Mouse (Mus musculus) mesoderm, embryonic 11.5 days (tissue): ENCODE measurements around the gene Ppil2.

Experiments
- DNase-seq: peaks from one replicate; pipeline ENCODE4 v3.0.0-alpha.2; 2012; ENCODE audit warnings: low read depth, low spot score

The Ppil2 gene

GRCm38 (mm10) chr16:17102630-17103220, 8.3 kb downstream of the Ppil2 start:
- no peak for DNase-seq

GRCm38 (mm10) chr16:17096938-17097337, 14.1 kb downstream of the Ppil2 start:
- DNase-seq: no peak

GRCm38 (mm10) chr16:17088346-17088745, 22.7 kb downstream of the Ppil2 start:
- DNase-seq: no peak

- no peak for DNase-seq
Observed at GRCm38 (mm10) chr16:17086669-17087193, 24.3 kb downstream of the Ppil2 start.

GRCm38 (mm10) chr16:17086241-17086640, 24.8 kb downstream of the Ppil2 start:
- no peak for DNase-seq

GRCm38 (mm10) chr16:17085636-17086035, 25.4 kb downstream of the Ppil2 start:
- DNase-seq: no peak

GRCm38 (mm10) chr16:17082121-17082792, 28.8 kb downstream of the Ppil2 start:
- DNase-seq: no peak

- DNase-seq: no peak
Observed at GRCm38 (mm10) chr16:17078101-17078500, 33.0 kb downstream of the Ppil2 start.

- no peak for DNase-seq
Observed at GRCm38 (mm10) chr16:17076869-17077268, 34.2 kb downstream of the Ppil2 start.

GRCm38 (mm10) chr16:17076301-17076700, 34.8 kb downstream of the Ppil2 start:
- DNase-seq: no peak

GRCm38 (mm10) chr16:17073000-17073399, 38.1 kb downstream of the Ppil2 start:
- no peak for DNase-seq

- DNase-seq: no peak
Observed at GRCm38 (mm10) chr16:17070716-17071115, 40.3 kb downstream of the Ppil2 start.

- peak; percentile 86 for DNase-seq
Observed at GRCm38 (mm10) chr16:17069511-17070443, 41.3 kb downstream of the Ppil2 start, which contains the start of gene Ypel1. Ypel1 (plus strand) TSS chr16:17069696.

- no peak for DNase-seq
Observed at GRCm38 (mm10) chr16:17067552-17067951, 43.5 kb downstream of the Ppil2 start.

GRCm38 (mm10) chr16:17062338-17062737, 48.7 kb downstream of the Ppil2 start:
- DNase-seq: no peak

- DNase-seq: no peak
Observed at GRCm38 (mm10) chr16:17055584-17055983, 55.5 kb downstream of the Ppil2 start.

GRCm38 (mm10) chr16:17053903-17054302, 57.2 kb downstream of the Ppil2 start:
- no peak for DNase-seq

- DNase-seq: no peak
Observed at GRCm38 (mm10) chr16:17052087-17052486, 59.0 kb downstream of the Ppil2 start.

GRCm38 (mm10) chr16:17049886-17050285, 61.2 kb downstream of the Ppil2 start:
- no peak for DNase-seq

GRCm38 (mm10) chr16:17045287-17045686, 65.8 kb downstream of the Ppil2 start:
- no peak for DNase-seq

- DNase-seq: no peak
Observed at GRCm38 (mm10) chr16:17044320-17044719, 66.7 kb downstream of the Ppil2 start.

GRCm38 (mm10) chr16:17041417-17041816, 69.6 kb downstream of the Ppil2 start:
- no peak for DNase-seq
